Mouse (Mus musculus) adrenal gland (tissue): ENCODE measurements around the gene Parg.
"Not testable (repeated sequence)": the region's sequence is repeated elsewhere in the genome, so short reads cannot be mapped to it uniquely, and the experiment has no call there.

Source experiments
- intact Hi-C: fragments of 180-260 bp; cut with DNase I; formaldehyde crosslinking; loops from one replicate; pipeline ENCODE4 v1.15.1; 2025

Gene Parg

GRCm38 (mm10) chr14:32176590-32176989 lies 25.2 kb upstream of the Parg start:
- intact Hi-C loops = not testable (repeated sequence)

- intact Hi-C loops = no loop called here
These were observed 22.2 kb upstream of the Parg start for GRCm38 (mm10) chr14:32179393-32180195.

- intact Hi-C loops = no loop called here
These were observed 20.9 kb upstream of the Parg start for GRCm38 (mm10) chr14:32180861-32181260.

DNA sequence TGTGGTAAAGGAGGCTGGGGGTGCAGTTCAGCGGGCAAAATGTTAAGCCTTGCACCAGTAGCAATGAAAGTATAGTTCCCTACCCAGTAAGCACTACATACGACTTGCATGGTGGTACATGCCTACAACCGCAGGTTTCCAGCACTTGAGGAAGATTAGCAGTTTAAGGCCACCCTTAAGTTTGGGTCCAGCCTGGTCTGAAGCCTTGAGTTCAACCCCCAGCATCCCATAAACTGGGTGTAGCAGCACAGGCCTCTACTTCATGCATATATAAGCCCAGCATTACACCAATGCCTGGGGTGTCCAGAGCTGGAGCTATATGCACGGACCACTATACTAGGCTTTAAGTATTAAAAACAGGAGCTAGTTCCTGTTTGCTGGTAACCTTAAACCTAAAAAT lies 17.9 kb upstream of the Parg start:
- intact Hi-C loops = no loop called here

DNA sequence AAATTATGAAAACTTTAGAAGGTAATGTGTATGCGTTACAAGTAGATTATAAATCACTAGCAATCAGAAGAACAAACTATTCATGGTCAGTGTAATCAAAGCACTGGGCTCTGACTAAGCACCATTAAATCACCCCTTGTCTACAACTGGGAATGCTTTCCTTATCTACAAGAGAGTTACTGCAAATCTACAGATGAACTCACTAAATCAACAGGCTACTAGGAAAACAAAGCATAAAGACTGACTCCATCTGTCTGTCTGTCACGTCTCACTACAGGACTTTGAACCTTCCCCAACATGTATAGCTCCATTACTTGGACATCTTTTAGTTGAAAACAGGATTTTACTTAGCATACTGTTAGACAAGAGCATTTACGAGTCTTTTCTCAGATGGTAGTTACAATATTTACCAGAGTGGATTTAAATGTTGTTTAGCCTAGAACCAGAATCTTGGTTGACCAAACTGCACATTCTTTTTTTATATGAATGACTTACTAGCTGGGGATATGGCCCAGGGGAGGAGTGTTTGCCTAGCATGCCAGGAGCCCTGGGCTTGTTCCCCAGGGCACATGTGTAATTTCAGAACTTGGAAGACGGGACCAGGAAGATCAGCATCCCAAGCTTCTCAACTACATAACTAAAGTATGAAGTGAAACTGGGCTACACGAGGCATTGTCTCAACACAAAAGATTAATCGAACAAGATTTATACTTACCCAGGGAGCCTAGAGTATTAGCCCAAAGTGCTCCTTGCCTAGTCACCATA lies 10.9 kb upstream of the Parg start:
- intact Hi-C loops = no loop called here

GRCm38 (mm10) chr14:32191926-32192325 lies 9.8 kb upstream of the Parg start:
- intact Hi-C loops = no loop called here

- intact Hi-C loops = no loop called here
These were observed 9.3 kb upstream of the Parg start for GRCm38 (mm10) chr14:32192437-32192836.

GRCm38 (mm10) chr14:32193557-32193956 lies 8.2 kb upstream of the Parg start:
- intact Hi-C loops = not testable (repeated sequence)

GRCm38 (mm10) chr14:32201354-32201753 lies 395 bp upstream of the Parg start:
- intact Hi-C loops = no loop called here

- intact Hi-C loops = no loop called here
These were observed 24.9 kb downstream of the Parg start for GRCm38 (mm10) chr14:32226601-32227000.

- intact Hi-C loops = loop anchor here (2.0 kb wide), 1 partner anchor 252 kb away; no protein-coding TSS in a partner anchor
These were observed 27.2 kb downstream of the Parg start for GRCm38 (mm10) chr14:32228996-32229395.

- intact Hi-C loops = no loop called here
These were observed 40.7 kb downstream of the Parg start for GRCm38 (mm10) chr14:32242401-32242800.

- intact Hi-C loops = no loop called here
These were observed 44.3 kb downstream of the Parg start for GRCm38 (mm10) chr14:32246019-32246418.

GRCm38 (mm10) chr14:32249616-32250015 lies 47.9 kb downstream of the Parg start:
- intact Hi-C loops = no loop called here

- intact Hi-C loops = no loop called here
These were observed 59.1 kb downstream of the Parg start for GRCm38 (mm10) chr14:32260830-32261229.

GRCm38 (mm10) chr14:32261741-32262140 lies 60.0 kb downstream of the Parg start:
- intact Hi-C loops = no loop called here

DNA sequence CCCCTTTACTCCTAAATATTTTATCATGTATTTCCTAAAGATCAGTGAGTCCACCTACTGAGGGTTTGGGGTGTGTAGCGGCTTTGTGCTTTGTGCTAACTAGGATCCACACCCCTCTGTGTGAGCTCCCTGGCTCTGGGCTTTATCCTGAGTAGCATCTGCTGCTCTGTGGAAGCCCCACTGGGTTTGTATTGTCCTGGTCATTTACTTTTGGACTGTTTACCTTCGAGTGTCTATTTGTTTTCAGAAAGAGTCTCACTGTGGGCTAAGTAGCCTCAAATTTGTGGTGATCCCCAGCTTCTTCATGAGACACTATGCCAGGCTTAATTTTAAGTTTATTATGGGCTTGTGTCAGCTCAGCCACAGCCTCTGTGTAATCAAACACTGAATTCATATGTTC lies 67.2 kb downstream of the Parg start:
- intact Hi-C loops = no loop called here

DNA sequence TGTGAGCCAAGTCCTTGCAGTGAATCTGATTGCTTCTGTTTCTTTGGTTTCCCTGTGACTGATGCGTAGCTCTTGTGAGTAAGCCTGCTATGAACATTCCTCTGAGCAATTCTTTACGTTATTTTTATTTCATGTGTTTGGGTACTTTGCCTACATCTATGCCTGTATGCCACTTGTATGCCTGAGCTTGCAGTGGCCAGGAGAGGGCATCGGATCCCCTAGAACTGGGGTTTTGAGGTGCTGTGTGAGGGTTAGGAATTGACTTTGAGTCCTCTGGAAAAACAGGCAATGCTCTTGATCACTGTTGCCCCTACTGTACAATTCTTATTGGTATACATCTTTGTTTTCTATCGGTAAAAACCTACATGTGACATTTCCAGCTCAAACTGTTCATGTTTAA lies 67.8 kb downstream of the Parg start:
- intact Hi-C loops = no loop called here

DNA sequence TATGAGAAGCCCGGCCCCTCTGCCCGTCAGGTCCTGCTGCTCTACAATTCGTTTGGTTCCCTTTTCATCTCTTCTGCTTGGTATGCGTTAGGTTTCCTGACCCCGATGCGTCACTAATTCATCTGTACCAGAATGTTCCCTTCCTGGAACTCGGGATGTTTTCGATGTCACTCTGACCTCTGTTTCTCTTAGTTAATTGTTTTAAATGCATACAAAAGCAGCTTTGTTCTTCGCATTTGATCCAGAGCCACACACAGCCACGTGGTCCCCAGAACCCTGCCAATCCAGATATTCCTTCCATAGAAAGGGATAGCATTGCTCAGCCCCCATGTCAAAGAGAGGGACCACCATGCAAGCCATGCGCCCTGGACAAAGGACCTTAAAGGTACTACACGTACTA lies 99.9 kb downstream of the Parg start:
- intact Hi-C loops = no loop called here

DNA sequence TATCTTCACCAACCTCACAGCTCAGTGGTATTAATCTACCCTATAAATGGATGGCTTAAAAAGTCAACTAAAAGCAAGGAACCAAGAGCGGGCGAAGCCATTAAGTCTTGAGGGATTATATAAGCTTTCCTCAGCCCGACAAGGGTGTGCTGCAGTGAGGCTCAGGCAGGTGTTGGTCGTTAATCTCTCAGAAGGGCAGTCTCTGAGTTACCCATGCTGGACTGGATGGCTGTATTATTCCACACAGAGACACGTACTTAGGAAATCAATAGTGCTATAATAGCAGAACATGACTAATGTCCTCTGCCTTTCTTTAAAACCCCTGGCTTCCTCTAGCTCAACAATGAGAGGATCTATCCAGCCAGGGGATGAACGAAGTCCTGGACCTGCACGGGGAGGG lies 100.7 kb downstream of the Parg start:
- intact Hi-C loops = no loop called here

DNA sequence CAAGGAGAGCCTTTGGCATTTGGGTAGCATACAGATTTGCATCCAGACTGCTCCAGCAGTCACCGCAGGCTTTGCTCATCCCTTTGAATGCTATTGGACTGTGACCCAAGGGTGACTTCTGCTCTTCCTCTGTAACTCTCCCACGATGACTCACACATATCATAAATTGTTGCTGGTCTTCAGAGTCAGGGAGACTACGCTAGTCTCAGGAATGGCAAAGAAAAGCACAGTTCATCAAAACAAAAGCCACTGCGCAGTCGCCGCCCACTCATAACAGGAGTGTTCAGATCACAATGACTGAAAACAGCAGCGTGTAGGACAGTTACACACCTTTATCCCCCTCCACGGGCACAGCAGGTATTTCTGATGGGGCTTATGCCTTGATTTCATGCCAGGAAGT lies 103.2 kb downstream of the Parg start:
- intact Hi-C loops = no loop called here

- intact Hi-C loops = loop anchor here (5.0 kb wide), 1 partner anchor 162 kb away; no protein-coding TSS in a partner anchor
These were observed 108.1 kb downstream of the Parg start for GRCm38 (mm10) chr14:32309876-32310275.
